Mouse (Mus musculus) MEL (cell line): ENCODE data around the gene Epop. TPM values are rescaled to one million over a fixed set of nuclear protein-coding genes. Genes with fewer than 3 reads are reported as not detected.

Experiments used
- DNase-seq: peaks from one replicate; pipeline ENCODE4 v3.0.0; 2011; ENCODE audit warnings: low read depth, low spot score
- H3K27ac ChIP-seq: 2 replicates; pipeline ENCODE4 v1.5.1; 2012; ENCODE audit warnings: low read depth, mild to moderate bottlenecking, control low read depth, low read length, moderate library complexity; ENCODE audit not compliant: control insufficient read depth
- H3K27me3 ChIP-seq, 2 experiments: fragments of 150-350 bp in 1 of 2; sonication (generic) in 1 of 2; 2 replicates each; pipeline ENCODE4 v1.6.1; 2012; ENCODE audit warnings: low read length in 2 of 2, mild to moderate bottlenecking in 2 of 2, improper control_type of control experiment in 1 of 2, moderate library complexity in 1 of 2; ENCODE audit not compliant: insufficient read depth in 2 of 2, control insufficient read depth in 1 of 2
- H3K36me3 ChIP-seq, 2 experiments: 2 replicates each; pipeline ENCODE4 v1.6.1; 2012 to 2014; ENCODE audit warnings: low read length in 2 of 2, improper control_type of control experiment in 1 of 2, inconsistent platforms in 1 of 2, mild to moderate bottlenecking in 1 of 2; ENCODE audit not compliant: insufficient read depth in 2 of 2, control insufficient read depth in 1 of 2
- H3K4me1 ChIP-seq, 2 experiments: fragments of 150-350 bp in 1 of 2; sonication (generic) in 1 of 2; 2 replicates each; pipeline ENCODE4 v1.6.1; 2012; ENCODE audit warnings: low read length in 2 of 2, improper control_type of control experiment in 1 of 2, mild to moderate bottlenecking in 1 of 2; ENCODE audit not compliant: insufficient read depth in 2 of 2, control insufficient read depth in 1 of 2
- H3K4me3 ChIP-seq, 2 experiments: fragments of 150-350 bp in 1 of 2; sonication (generic) in 1 of 2; 2 replicates each; pipeline ENCODE4 v1.5.1; 2012; ENCODE audit warnings: low read depth in 2 of 2, low read length in 2 of 2, mild to moderate bottlenecking in 2 of 2, moderate library complexity in 2 of 2, control low read depth in 1 of 2, improper control_type of control experiment in 1 of 2; ENCODE audit not compliant: control insufficient read depth in 1 of 2, insufficient read depth in 1 of 2
- H3K79me2 ChIP-seq: 2 replicates; pipeline ENCODE4 v1.6.1; 2012; ENCODE audit warnings: mild to moderate bottlenecking, low read length, moderate library complexity; ENCODE audit not compliant: control insufficient read depth, poor library complexity, insufficient read depth
- H3K9ac ChIP-seq: 2 replicates; pipeline ENCODE4 v1.6.1; 2012; ENCODE audit warnings: low read depth, mild to moderate bottlenecking, control low read depth, low read length, moderate library complexity; ENCODE audit not compliant: control insufficient read depth, poor library complexity, severe bottlenecking
- H3K9me3 ChIP-seq: fragments of 150-350 bp; sonication (generic); replicated peaks from 2 replicates; pipeline ENCODE4 v1.6.1; 2012; ENCODE audit warnings: mild to moderate bottlenecking, low read length, improper control_type of control experiment, moderate library complexity; ENCODE audit not compliant: insufficient read depth
- CTCF ChIP-seq, 3 experiments: IDR thresholded peaks in 2 of 3; conservative IDR thresholded peaks in 1 of 3; 2 replicates each; pipeline ENCODE4 v1.5.1; 2011 to 2012; ENCODE audit warnings: low read length in 3 of 3, low read depth in 2 of 3, mild to moderate bottlenecking in 2 of 3, improper control_type of control experiment in 1 of 3, inconsistent platforms in 1 of 3, mixed read lengths in 1 of 3, moderate library complexity in 1 of 3; ENCODE audit not compliant: control insufficient read depth in 1 of 3, insufficient read depth in 1 of 3, poor library complexity in 1 of 3, severe bottlenecking in 1 of 3
- E2F4 ChIP-seq: IDR thresholded peaks from 2 replicates; pipeline ENCODE4 v1.6.1; 2011; ENCODE audit warnings: low read depth, low read length, improper control_type of control experiment, borderline replicate concordance
- GABPA ChIP-seq: IDR thresholded peaks from 2 replicates; pipeline ENCODE4 v1.6.1; 2012; ENCODE audit warnings: low read depth, mild to moderate bottlenecking, inconsistent platforms, low read length, improper control_type of control experiment, moderate library complexity
- GATA1 ChIP-seq: IDR thresholded peaks from 2 replicates; pipeline ENCODE4 v1.6.1; 2011; ENCODE audit warnings: low read depth, low read length, improper control_type of control experiment
- HCFC1 ChIP-seq: IDR thresholded peaks from 2 replicates; pipeline ENCODE4 v1.6.1; 2012; ENCODE audit warnings: low read depth, mild to moderate bottlenecking, inconsistent platforms, low read length, improper control_type of control experiment, moderate library complexity
- JUND ChIP-seq: IDR thresholded peaks from 2 replicates; pipeline ENCODE4 v1.6.1; 2011; ENCODE audit warnings: low read depth, mild to moderate bottlenecking, improper control_type of control experiment, low read length
- MAFK ChIP-seq: IDR thresholded peaks from 2 replicates; pipeline ENCODE4 v1.6.1; 2011; ENCODE audit warnings: low read depth, mild to moderate bottlenecking, low read length, improper control_type of control experiment, borderline replicate concordance
- MAX ChIP-seq: IDR thresholded peaks from 2 replicates; pipeline ENCODE4 v1.6.1; 2011; ENCODE audit warnings: low read length, improper control_type of control experiment
- MAZ ChIP-seq: IDR thresholded peaks from 2 replicates; pipeline ENCODE4 v1.6.1; 2012; ENCODE audit warnings: low read depth, mild to moderate bottlenecking, inconsistent platforms, low read length, improper control_type of control experiment
- MXI1 ChIP-seq: IDR thresholded peaks from 2 replicates; pipeline ENCODE4 v1.6.1; 2011; ENCODE audit warnings: mild to moderate bottlenecking, low read depth, low read length, improper control_type of control experiment
- MYC ChIP-seq: IDR thresholded peaks from 2 replicates; pipeline ENCODE4 v1.6.1; 2011; ENCODE audit warnings: low read depth, mild to moderate bottlenecking, low read length, improper control_type of control experiment, moderate library complexity
- NELFE ChIP-seq: IDR thresholded peaks from 2 replicates; pipeline ENCODE4 v1.6.1; 2011; ENCODE audit warnings: low read depth, low read length, improper control_type of control experiment
- NRF1 ChIP-seq: IDR thresholded peaks from 2 replicates; pipeline ENCODE4 v1.6.1; 2014; ENCODE audit warnings: low read depth, mild to moderate bottlenecking, inconsistent platforms, low read length, improper control_type of control experiment, moderate library complexity; ENCODE audit not compliant: poor library complexity, insufficient read depth, severe bottlenecking
- POLR2A ChIP-seq, 2 experiments: IDR thresholded peaks; 2 replicates each; pipeline ENCODE4 v1.6.1; 2011 to 2012; ENCODE audit warnings: low read length in 2 of 2, mild to moderate bottlenecking in 2 of 2, control low read depth in 1 of 2, improper control_type of control experiment in 1 of 2, low read depth in 1 of 2, moderate library complexity in 1 of 2; ENCODE audit not compliant: control insufficient read depth in 1 of 2, insufficient read depth in 1 of 2, poor library complexity in 1 of 2
- POLR2AphosphoS2 ChIP-seq: IDR thresholded peaks from 2 replicates; pipeline ENCODE4 v1.6.1; 2011; ENCODE audit warnings: low read length, improper control_type of control experiment
- RAD21 ChIP-seq: IDR thresholded peaks from 2 replicates; pipeline ENCODE4 v1.6.1; 2011; ENCODE audit warnings: mild to moderate bottlenecking, low read depth, low read length, improper control_type of control experiment
- RCOR1 ChIP-seq: IDR thresholded peaks from 2 replicates; pipeline ENCODE4 v1.6.1; 2012; ENCODE audit warnings: low read depth, mild to moderate bottlenecking, inconsistent platforms, low read length, improper control_type of control experiment
- SIN3A ChIP-seq: IDR thresholded peaks from 2 replicates; pipeline ENCODE4 v1.6.1; 2012; ENCODE audit warnings: low read length, improper control_type of control experiment, inconsistent platforms
- SMC3 ChIP-seq: IDR thresholded peaks from 2 replicates; pipeline ENCODE4 v1.6.1; 2011; ENCODE audit warnings: low read depth, low read length, improper control_type of control experiment
- TBP ChIP-seq: IDR thresholded peaks from 2 replicates; pipeline ENCODE4 v1.8.0; 2011; ENCODE audit warnings: low read depth, low read length, improper control_type of control experiment
- TCF12 ChIP-seq: IDR thresholded peaks from 2 replicates; pipeline ENCODE4 v1.6.1; 2014; ENCODE audit warnings: low read depth, mild to moderate bottlenecking, inconsistent platforms, low read length, improper control_type of control experiment, moderate library complexity
- UBTF ChIP-seq: IDR thresholded peaks from 2 replicates; pipeline ENCODE4 v1.6.1; 2012; ENCODE audit warnings: low read depth, mild to moderate bottlenecking, inconsistent platforms, low read length, improper control_type of control experiment, moderate library complexity, borderline replicate concordance; ENCODE audit not compliant: insufficient read depth
- ZNF384 ChIP-seq: IDR thresholded peaks from 2 replicates; pipeline ENCODE4 v1.6.1; 2012; ENCODE audit warnings: low read depth, mild to moderate bottlenecking, inconsistent platforms, low read length, improper control_type of control experiment
- polyA plus RNA-seq, 2 experiments: library from polyadenylated mRNA; stranded (reverse) in 1 of 2; unstranded in 1 of 2; fragments of >175 nt in 1 of 2; fragments of >200 nt in 1 of 2; gene quantifications; 2 replicates each; pipeline versions ENCODE4 v1.2.1 to v1.2.4; 2012; ENCODE audit warnings: low replicate concordance in 2 of 2, low read depth in 1 of 2; ENCODE audit not compliant: insufficient read length in 2 of 2, insufficient read depth in 1 of 2, missing spikeins in 1 of 2
- total RNA-seq: library from RNA; depleted of rRNA; stranded (reverse); fragments of 300-350 nt; gene quantifications from 2 replicates; pipeline ENCODE4 v1.2.3, GENCODE M21; 2012

The Epop gene
- total and polyA plus RNA-seq, 3 experiments: not detected

- Histone ChIP-seq H3K4me3 (no peak overlapping the region), H3K36me3 (no peaks in the 10 kb centered on the region), H3K27ac (no peak overlapping the region), H3K79me2 (no peaks in the 10 kb centered on the region), H3K27me3 (peaks cover 16 to 18% of the 10 kb centered on the region in 2 experiments), H3K4me1 (no peaks in the 10 kb centered on the region), H3K9ac (no peak overlapping the region), H3K9me3 (no peaks in the 10 kb centered on the region)
- DNase-seq: no peak
- TF ChIP-seq MAFK: no peak
- TF ChIP-seq MAZ: no peak
- TF ChIP-seq RAD21: no peak
- no peak for TF ChIP-seq ZNF384
- TF ChIP-seq SMC3: no peak
- no peak for TF ChIP-seq TBP
- TF ChIP-seq SIN3A: no peak
- TF ChIP-seq GATA1: no peak
- TF ChIP-seq NELFE: no peak
- no peak for TF ChIP-seq MXI1
- no peak for TF ChIP-seq GABPA
Observed at GRCm38 (mm10) chr11:97611076-97611475, 18.4 kb downstream of the Epop start.

- no peaks in the 10 kb centered on the region for H3K9me3 ChIP-seq
- no peak overlapping the region for H3K9ac ChIP-seq
- no peaks in the 10 kb centered on the region for H3K79me2 ChIP-seq
- H3K27me3 ChIP-seq: peaks cover 8 to 14% of the 10 kb centered on the region in 2 experiments
- TF ChIP-seq HCFC1 (no peak), NRF1 (no peak), GATA1 (no peak), NELFE (no peak), UBTF (no peak), POLR2AphosphoS2 (no peak), TCF12 (no peak), MYC (no peak), CTCF (IDR thresholded peaks at IDR 0.05 in 2 of 3, conservative IDR thresholded peaks at IDR 0.05 in 1 of 3; ENCODE audit: control insufficient read depth in 1 of 3, insufficient read depth in 1 of 3, low read depth in 2 of 3, low read length in 3 of 3, poor library complexity in 1 of 3, severe bottlenecking in 1 of 3) (no peak), MAZ (no peak), POLR2A (IDR thresholded peaks at IDR 0.05; ENCODE audit: control insufficient read depth in 1 of 2, insufficient read depth in 1 of 2, low read depth in 1 of 2, low read length in 2 of 2, poor library complexity in 1 of 2) (no peak), MAX (no peak), E2F4 (no peak), GABPA (no peak), RCOR1 (no peak), JUND (no peak), SMC3 (no peak), SIN3A (no peak)
- TF ChIP-seq, all 39 proteins: peak for 0
- H3K4me3 ChIP-seq: no peak overlapping the region
- no peaks in the 10 kb centered on the region for H3K4me1 ChIP-seq
- H3K36me3 ChIP-seq: no peaks in the 10 kb centered on the region
- no peak for DNase-seq
- H3K27ac ChIP-seq: no peak overlapping the region
Observed at GRCm38 (mm10) chr11:97609743-97610142, 19.8 kb downstream of the Epop start.
